Mouse (Mus musculus) embryo, embryonic 10.5 days (tissue): ENCODE data around the gene Gm42421.

Experiments used
- DNase-seq: peaks from one replicate; pipeline ENCODE4 v3.0.0-alpha.2; 2015; ENCODE audit warnings: low spot score

Gm42421 gene

DNA sequence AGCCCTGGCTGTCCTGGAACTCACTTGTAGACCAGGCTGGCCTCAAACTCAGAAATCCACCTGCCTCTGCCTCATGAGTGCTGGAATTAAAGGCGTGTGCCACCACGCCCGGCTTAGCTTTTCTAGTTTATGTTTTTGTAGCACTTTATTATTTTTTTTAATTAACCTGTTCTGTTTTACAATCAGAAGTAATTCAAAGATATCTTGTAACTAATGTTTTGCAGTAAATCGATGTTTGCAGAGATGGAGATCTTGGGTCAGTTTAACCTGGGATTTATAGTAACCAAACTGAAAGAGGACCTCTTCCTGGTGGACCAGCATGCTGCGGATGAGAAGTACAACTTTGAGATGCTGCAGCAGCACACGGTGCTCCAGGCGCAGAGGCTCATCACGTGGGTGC is at the start of gene Gm42421:
Gm42421 (plus strand) TSS at position 301 of the 400 bp plus-strand sequence.
- no peak for DNase-seq

DNA sequence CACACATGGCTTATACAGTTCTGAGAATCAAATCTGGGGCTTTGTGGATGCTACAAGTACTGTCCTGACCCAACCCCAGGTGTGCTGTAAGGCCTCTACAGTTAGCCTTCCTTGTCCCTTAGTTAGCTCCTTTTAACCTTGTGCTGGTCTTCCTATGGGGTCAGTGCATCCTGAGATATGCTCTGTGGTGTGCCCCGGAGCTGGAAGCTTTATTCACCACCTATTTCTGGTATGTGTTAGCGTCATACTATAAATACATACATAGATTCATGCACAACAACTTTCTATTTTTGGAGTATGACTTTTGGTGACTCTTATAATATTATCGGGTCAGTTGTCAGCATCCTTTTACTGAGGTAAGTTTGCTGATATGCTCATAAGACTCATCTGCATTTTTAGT is 42.7 kb upstream of the Gm42421 start:
- no peak for DNase-seq

DNA sequence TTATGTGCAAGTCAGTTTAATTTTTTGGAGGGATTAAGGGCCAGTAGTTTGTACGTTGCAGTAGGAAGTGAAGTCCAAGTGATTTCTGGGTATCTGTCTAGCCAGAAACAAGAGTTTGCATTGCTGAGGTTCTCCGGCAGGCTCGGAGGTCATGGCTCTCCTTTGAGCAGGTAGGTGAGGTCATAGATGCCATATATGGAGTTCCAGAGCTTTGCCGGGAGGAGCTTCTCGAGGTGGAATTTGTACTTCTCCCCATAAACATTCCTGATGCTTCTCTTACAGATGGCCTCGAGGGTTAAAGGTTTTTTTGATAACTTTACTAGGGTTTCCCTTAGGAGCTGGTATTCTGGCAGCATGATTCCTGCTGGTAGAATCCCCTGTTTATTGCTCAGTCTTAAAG is 37.2 kb upstream of the Gm42421 start:
- no peak for DNase-seq

DNA sequence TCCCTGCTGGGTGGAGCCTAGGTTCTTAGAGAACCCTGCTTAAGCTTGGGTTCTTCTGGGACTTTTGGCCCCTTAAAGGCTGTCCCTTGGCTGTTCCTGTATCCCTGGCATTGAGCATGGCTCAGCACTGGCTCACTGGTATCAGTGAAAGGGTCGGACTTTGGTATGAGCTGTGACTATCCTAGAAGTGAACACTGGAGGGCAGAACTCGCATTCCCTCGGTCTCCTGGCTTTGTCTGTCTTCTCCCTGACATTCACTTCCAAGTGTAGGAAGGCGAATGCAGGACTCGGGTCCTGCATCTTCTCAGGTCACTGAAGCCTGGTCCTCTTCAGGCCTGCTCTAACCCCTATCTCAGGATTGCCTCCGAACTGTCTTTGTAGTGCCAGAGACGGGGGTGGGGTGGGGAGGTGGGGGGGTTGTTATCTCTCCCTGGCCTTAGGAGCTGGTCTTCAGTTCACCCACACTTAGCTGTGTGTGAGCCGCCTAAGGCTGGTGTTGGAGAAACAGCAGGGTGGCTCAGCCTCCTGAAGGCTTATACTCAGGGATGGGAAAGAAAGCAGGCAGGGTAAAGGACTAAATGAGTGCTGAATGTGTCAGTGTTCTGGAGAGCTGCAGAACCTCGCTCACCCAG is 35.6 kb upstream of the Gm42421 start:
- peak; percentile 8 for DNase-seq

DNA sequence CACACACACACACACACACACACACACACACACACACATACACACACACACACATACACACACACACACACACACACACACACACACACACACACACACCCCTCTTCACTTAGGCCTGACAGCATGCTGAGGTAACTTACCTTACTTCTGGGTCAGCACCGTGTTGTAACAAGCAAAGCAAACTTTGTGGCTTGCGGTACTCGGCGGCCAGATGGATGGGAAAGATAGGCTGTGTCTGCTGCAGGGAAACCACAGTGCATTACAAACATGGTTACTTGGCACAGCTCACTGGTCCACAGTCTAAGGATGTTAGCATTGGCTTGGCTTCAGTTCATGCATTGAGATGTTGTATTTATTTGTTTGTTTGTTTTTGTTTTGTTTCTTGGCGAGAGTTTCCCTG is 34.6 kb upstream of the Gm42421 start:
- no peak for DNase-seq

DNA sequence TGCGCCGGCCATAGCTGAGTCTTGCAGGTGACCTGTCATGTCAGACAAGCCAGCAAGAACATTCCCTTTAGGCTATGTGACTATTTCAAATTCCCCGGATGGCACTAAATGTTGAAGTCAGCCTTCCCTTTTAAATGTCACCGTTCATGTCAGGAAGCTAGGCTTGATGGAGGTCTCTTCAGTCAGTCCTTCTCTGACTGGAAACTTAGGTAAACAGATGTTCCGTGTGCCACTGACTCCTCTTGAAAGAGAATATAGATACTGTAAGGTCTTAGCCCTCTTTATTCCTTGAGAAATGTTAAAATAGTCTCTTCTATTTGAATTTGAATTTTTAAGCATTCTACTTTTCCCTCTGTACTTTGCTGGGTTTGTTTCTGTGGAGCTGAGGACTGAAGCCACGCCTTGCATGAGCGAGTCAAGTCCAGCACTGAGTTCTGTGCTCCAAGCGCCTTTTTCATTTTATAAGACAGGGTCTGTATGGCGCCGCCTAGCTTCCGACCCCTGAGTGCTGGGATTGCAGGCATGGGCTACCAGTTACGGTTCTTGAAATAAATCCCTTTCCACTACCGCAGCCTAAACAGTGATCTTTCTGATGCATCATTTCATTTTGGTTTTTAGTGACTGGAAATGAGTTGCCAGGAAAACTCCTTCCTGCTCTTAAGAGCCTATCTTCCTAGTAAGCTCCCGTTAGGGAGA is 30.2 kb upstream of the Gm42421 start, which contains the start of gene Ankrd61:
Ankrd61 (minus strand) TSS at position 51 of the 696 bp plus-strand sequence.
- no peak for DNase-seq

DNA sequence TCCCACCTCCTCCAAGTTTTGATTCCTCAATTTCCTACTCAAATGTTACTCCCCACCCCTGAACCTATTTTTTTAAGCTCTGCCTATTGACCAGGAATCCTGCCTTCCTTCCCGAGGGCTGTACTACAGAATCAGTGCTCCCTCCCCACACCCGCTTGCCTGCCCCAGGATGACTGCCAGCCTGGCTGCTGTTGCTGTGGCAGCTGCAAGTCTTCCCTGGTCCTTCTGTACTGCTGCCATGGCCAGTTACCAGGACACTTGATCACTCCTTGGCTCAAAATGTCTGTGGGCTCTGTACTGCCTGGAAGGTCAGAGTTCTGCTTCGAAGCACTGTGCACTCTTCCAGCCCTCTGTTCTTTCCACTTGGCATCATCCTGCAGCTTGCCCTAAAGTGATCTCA is 25.9 kb upstream of the Gm42421 start:
- DNase-seq: no peak

DNA sequence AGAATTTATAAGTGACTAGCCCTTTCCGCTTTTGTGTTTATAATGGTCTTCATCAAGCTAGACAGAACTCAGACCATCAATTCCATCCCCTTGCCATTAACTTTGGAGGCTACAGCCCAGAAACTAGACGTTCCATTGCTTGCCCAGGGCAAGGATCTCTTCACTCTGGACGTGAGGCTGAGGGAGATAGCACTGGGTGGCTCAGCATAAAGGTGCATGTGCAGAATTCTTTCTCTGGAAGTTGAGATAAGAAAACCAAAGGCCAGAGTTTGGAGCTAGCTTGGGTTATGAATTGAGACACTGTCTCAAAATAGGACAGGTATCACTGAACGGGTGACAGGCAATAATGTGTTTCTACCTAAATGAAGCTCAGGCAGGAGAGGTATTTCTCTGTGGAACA is 24.2 kb upstream of the Gm42421 start:
- no peak for DNase-seq

DNA sequence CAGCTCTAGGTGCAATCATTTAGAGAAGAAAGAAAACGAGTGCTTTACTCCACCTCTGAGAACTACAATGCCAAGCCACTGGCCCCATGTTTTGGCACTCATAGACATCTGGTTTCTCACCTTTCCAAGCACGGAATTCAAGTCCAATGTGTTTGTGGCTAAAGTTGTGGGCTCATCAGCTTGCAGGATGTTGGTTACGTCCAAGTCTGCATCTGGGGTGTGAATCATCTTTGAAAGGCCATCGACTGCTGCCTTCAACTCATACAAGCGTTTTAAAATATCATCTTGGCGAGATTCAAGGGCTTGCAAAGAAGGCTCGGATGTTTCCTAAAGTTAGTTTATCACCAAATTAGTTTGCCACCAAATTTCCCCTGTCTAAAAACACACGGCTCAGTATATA is 21.5 kb upstream of the Gm42421 start:
- no peak for DNase-seq

DNA sequence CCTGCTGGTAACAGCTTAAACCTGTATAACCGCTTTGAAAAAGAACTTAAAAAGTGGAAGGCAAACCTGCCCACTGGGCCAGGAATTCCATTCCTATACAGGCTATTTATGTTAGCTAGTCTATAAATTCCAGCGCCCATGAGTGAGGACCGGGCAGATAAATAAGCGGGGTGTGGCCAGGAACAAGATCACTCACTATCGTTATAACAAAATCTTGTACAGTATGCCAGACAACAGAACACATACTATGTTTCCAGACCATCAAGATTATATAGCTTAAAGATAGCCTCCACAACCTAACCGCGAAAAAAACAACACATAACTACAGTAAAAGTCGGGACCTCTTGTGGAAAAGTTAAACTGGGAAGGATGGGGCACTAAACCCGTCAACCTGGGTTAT is 19.0 kb upstream of the Gm42421 start:
- peak; percentile 24 for DNase-seq

DNA sequence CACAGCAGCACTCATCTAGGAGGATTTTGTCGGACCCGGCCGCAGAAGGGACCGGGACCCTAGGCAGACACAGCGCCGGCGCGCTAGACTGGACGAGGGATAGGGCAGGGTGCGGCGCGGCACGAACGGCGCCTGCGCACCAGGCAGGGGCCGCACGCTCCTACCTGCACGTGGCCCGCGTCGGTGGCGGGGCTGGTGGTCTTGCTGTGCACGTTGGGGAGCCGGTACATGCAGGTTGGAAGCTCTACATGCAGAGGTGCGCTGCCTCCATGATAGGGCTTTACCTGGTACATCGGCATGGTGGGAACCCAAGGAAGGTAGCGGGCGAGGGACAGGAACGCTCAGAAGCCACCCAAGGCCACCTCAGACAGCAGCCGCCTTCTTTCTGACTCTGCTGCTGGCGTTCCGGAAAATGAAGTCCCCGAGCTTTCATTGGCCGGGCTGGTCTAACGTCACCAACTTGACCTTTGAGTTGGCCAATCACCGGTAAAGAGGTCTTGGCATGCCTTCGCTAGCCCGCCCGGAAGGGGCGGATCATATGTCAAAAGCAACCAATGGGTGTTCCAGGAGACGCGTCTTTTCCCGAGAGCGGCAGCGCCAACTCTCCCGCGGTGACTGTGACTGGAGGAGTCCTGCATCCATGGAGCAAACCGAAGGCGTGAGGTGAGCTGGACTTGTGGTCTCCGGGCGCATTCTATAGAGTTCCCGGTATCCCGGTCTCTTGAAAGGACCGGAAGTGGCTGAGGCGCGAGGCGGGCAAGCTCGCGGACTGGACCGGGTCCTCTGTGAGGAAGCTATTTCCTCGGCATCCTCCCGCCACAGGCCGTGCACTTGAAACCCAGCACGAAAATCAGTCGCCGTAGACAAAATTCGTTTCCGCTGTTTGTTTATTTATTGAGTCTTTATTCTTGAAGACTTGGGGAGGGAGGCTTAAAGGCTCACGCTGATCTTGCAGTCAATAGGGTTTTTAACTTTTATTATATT is 18.3 kb upstream of the Gm42421 start, which contains the start of the genes Aimp2 and Pms2:
Aimp2 (minus strand) TSS at position 431 of the 984 bp plus-strand sequence.
Pms2 (plus strand) TSS at position 548 of the 984 bp plus-strand sequence.
- DNase-seq: peak; percentile 99

DNA sequence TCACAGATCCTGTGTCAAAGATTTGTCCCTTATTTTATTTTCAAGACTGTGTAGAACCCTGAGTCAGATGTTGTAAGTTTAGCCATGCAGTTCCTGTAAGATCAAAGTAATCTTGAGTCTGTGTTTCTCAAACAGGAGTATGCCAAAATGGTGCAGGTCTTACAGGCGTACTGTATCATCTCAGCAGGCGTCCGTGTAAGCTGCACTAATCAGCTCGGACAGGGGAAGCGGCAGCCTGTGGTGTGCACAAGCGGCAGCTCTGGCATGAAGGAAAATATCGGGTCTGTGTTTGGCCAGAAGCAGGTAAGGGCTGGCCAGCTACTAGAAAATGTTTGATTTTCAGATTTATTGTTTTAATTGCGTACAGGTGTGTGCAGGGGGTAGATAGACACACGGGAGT is 11.8 kb upstream of the Gm42421 start:
- no peak for DNase-seq

DNA sequence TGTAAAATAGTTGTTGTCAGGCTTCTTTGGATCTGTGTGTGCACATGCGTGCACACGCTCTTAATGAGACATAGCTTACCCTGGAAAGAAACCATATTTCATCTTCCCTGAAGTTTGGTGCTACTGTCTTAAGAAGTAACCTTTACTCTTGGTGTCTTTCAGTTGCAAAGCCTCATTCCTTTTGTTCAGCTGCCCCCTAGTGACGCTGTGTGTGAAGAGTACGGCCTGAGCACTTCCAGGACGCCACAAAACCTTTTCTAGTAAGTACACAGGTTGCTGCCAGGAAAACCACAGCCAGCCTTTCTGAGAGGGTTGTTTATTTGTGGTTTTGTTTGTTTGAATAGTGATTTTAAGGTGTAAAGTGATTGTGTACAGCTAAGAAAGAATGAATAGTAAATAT is 10.6 kb upstream of the Gm42421 start:
- peak; percentile 72 for DNase-seq

DNA sequence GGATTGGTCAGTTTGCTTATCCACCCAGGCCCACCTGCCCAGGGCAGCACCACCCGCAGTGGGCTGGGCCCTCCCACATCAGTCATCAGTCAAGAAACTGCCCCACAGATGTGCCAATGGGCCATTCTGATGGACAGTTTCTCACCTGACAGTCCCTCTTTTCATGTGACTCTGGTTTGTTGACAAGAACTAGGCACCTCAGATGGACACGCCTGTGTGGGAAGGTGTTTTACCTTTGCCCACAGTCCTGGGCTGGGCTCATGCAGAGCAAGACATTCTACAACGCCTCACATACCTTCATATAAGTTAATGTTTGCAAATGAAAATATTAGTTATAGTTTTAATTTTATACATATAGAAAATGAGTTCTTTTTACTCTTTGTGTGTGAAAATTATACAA is 9.9 kb upstream of the Gm42421 start:
- no peak for DNase-seq

DNA sequence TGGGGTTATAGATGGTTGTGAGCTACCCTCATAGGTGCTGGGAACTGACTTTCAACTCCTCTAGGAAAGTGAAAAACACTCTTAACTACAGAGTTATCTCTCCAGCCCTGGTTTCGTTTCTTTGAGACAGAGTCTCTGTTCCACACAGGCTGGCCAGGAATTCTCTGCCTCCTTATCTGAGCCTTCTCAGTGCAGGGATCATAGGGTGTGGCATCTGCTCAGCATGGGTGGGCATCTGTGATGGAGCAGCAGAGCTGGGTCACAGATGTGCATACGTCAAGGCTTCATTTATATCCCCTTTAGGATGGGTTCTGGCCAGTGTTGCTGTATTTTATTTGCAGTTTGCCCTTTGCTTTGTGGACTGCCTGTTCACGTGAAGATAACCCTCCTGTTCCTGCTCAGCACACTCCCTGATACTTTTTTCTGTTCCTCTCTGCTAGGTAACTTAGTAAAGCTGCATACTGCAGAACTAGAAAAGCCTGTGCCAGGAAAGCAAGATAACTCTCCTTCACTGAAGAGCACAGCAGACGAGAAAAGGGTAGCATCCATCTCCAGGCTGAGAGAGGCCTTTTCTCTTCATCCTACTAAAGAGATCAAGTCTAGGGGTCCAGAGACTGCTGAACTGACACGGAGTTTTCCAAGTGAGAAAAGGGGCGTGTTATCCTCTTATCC is 3.1 kb upstream of the Gm42421 start:
- no peak for DNase-seq

DNA sequence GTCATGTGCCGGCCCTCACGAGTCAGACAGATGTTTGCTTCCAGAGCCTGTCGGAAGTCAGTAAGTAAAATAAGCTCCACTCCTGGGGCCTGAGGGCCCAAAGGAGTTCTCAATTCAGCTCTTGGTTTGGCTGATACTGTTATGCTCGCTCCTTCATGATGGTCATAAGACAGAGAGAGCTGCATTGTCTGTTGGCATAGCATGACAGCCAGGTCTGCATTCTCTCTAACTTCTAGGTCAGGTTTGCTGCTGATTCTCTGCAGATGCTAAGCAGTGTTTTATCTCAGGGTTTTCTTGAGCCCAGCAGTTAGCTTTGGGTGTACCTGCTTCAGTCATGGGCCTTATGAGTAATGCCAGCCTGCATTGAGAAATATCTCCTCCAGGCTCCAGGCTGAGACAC is 1.3 kb downstream of the Gm42421 start:
- no peak for DNase-seq

DNA sequence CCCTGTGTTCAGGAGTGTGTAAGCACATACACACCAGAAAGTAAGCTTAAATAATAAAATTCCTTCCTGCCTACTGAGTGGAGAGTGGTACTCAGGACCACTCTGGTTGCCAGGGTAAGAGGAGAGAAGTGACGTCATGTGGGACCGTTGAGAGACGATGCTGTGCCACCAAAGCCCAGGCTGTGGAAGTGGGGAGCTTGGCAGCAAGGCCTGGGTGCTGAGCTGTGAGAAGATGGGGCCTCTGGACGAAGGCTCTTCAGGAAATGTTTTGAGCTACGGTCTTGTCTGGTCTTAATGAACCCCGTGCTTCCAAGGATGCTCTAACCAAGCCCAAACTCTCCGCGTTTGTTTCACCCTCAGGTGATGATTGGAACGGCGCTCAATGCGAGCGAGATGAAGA is 2.7 kb downstream of the Gm42421 start:
- DNase-seq: no peak

DNA sequence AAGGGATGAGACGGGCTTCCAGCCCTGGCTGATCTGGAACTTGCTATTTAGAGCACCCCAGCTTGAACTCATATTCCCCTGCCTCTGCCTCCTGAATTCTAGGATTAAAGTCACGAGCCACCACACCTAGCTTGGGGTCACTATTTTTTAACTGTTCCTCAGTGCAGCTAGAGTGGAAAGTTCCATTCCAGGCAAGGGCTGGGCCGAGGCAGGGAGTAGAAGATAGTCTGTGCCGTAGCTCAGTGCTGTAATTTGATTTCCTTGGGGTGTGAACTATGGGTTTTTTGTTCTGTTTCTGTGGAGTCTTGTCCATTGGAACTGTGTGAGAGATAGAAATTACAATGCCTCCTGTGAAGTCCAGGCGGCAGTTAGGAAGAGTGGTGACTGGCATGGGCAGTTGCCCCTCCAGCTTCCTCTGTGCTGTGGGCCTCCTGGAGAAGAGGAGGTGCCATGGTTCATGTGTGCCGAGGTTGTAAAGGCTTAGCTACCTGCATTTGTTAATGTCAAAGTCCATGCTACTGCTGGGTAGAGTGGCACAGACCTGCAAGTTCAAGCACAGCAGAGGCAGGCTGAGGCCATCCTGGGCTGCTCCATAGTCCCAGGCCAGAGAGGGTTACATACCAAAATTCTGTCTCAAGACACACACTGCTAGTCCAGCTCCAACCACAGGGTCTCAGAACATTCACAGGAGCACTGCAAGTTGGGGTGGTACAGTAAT is 4.0 kb downstream of the Gm42421 start:
- DNase-seq: no peak

DNA sequence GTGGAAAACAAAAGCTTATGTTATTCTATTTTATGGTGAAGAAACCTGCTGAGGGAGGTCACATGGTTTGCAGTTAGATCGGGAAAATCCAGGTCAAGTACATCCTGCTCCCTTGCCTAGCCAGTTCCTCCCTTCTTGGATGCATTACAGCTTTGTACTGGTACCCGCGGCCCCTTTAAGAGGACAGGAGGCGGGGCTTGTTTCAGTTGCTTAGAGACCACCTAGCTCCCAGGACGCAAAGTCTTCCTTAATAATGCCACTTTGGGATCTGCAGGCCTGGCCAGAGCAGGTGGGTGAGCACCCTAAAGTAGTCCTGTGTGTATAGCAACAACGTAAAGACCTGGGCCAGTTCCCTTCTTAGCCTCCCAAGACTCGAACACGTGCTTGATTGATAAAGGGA is 4.9 kb downstream of the Gm42421 start, which contains the start of gene Rsph10b:
Rsph10b (plus strand) TSS at position 205 of the 400 bp plus-strand sequence.
- DNase-seq: peak; percentile 54

DNA sequence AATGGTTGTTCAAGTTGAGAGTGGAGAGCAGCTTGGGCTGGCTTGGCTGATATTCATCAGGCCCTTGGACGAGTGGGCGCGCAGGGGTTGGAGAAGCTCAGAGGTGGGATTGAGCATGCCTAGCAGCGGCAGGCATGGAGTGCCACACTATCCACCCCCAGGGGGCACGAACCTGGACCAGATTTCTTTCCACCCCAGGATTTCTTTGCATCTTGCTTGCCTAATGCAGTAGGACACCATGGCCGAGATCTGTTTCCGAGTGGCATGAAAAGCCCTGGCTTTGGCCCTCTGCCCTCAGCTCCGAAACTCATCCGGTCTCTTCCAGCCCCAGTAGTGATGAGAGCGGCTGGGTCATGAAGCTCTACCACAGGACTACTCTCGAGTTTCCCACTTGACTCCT is 5.4 kb downstream of the Gm42421 start:
- DNase-seq: no peak

DNA sequence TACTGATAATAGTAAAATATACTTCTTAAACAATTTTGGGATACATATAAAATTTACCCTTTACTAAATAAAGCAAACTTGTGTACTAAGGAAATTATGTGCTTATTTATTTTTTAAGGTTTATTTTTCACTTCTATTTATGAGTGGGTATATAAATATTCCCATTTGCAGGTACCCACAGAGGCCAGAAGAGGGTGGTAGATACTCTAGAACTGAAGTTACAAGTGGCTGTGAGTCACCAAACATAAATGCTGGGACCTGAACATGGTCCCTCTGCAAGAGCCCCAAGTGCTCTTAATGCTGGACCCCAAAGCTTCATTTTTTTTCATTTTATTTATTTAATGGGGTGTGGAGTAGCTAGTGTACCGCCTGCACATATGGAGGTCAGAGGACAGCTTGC is 5.9 kb downstream of the Gm42421 start:
- DNase-seq: no peak
